Comparison of ENCODE assay signal across 12 mouse cellular contexts in genomic region chr3:90515789-90516188, GRCm38 (mm10). TPM values are rescaled to one million over a fixed set of nuclear protein-coding genes. Genes with fewer than 3 reads are reported as not detected.
DNase-seq lines count a peak whose midpoint lies in the region; ATAC-seq and TF ChIP-seq lines count a peak whose summit lies in the region.
"Had no signal": no experiment of that assay in that cellular context is flagged by ENCODE, and none has a peak within 500 bp of the region (broad histone marks: within the 10 kb centered on the region; RNA-seq: fewer than 3 reads in every experiment).

No protein-coding gene starts in this region.

- H3K27ac ChIP-seq in embryonic facial prominence, embryonic 15.5 days (replicated peaks): no peak overlapping the region
- no peak overlapping the region for H3K27ac ChIP-seq in embryonic facial prominence, embryonic 10.5 days (replicated peaks)
- H3K27ac ChIP-seq in kidney, embryonic 15.5 days: no peak overlapping the region
- H3K27ac ChIP-seq in midbrain, embryonic 13.5 days: no peak overlapping the region
- no peak overlapping the region for H3K27ac ChIP-seq in midbrain, embryonic 10.5 days (replicated peaks)
- no peak overlapping the region for H3K27ac ChIP-seq in stomach, postnatal 0 days (replicated peaks)
- H3K27ac ChIP-seq in forebrain, embryonic 10.5 days: no peak overlapping the region
- H3K27ac ChIP-seq: hindbrain, embryonic 15.5 days; neural tube, embryonic 15.5 days had no signal

- no peaks in the 10 kb centered on the region for H3K9me3 ChIP-seq in embryonic facial prominence, embryonic 15.5 days (replicated peaks)
- no peaks in the 10 kb centered on the region for H3K9me3 ChIP-seq in embryonic facial prominence, embryonic 10.5 days
- no peaks in the 10 kb centered on the region for H3K9me3 ChIP-seq in kidney, embryonic 15.5 days (replicated peaks)
- H3K9me3 ChIP-seq in midbrain, embryonic 13.5 days: no peaks in the 10 kb centered on the region
- H3K9me3 ChIP-seq in midbrain, embryonic 10.5 days (replicated peaks): no peaks in the 10 kb centered on the region
- H3K9me3 ChIP-seq in stomach, postnatal 0 days (ENCODE audit: control insufficient read depth, low read length): no peaks in the 10 kb centered on the region
- H3K9me3 ChIP-seq in forebrain, embryonic 10.5 days: no peaks in the 10 kb centered on the region
- H3K9me3 ChIP-seq: hindbrain, embryonic 15.5 days; neural tube, embryonic 15.5 days had no signal

- no peaks in the 10 kb centered on the region for H3K27me3 ChIP-seq in embryonic facial prominence, embryonic 15.5 days
- peaks cover 51% of the 10 kb centered on the region for H3K27me3 ChIP-seq in embryonic facial prominence, embryonic 10.5 days (replicated peaks; ENCODE audit: low read depth, poor library complexity, severe bottlenecking)
- H3K27me3 ChIP-seq in kidney, embryonic 15.5 days: no peaks in the 10 kb centered on the region
- peaks cover 58% of the 10 kb centered on the region for H3K27me3 ChIP-seq in midbrain, embryonic 13.5 days
- H3K27me3 ChIP-seq in midbrain, embryonic 10.5 days (ENCODE audit: low read depth, poor library complexity, severe bottlenecking): peaks cover 54% of the 10 kb centered on the region
- H3K27me3 ChIP-seq in stomach, postnatal 0 days (ENCODE audit: control insufficient read depth, insufficient read depth, low read length): no peaks in the 10 kb centered on the region
- peaks cover 50% of the 10 kb centered on the region for H3K27me3 ChIP-seq in forebrain, embryonic 10.5 days (ENCODE audit: poor library complexity, severe bottlenecking)

- TF ChIP-seq CTCF in stomach, postnatal 0 days (IDR thresholded peaks at IDR 0.05; ENCODE audit: low read depth): no peak

- no peak overlapping the region for H3K9ac ChIP-seq in embryonic facial prominence, embryonic 15.5 days
- no peak overlapping the region for H3K9ac ChIP-seq in kidney, embryonic 15.5 days
- H3K9ac ChIP-seq in midbrain, embryonic 13.5 days (replicated peaks): no peak overlapping the region
- H3K9ac ChIP-seq in stomach, postnatal 0 days (ENCODE audit: low read length): no peak overlapping the region
- H3K9ac ChIP-seq: forebrain, postnatal 0 days; neural tube, embryonic 15.5 days had no signal

- H3K36me3 ChIP-seq in embryonic facial prominence, embryonic 15.5 days: no peaks in the 10 kb centered on the region
- H3K36me3 ChIP-seq in embryonic facial prominence, embryonic 10.5 days (replicated peaks): no peaks in the 10 kb centered on the region
- peaks cover 5% of the 10 kb centered on the region for H3K36me3 ChIP-seq in kidney, embryonic 15.5 days
- no peaks in the 10 kb centered on the region for H3K36me3 ChIP-seq in midbrain, embryonic 13.5 days
- no peaks in the 10 kb centered on the region for H3K36me3 ChIP-seq in midbrain, embryonic 10.5 days
- no peaks in the 10 kb centered on the region; the same call in 1 of the 2 replicates for H3K36me3 ChIP-seq in stomach, postnatal 0 days (ENCODE audit: control insufficient read depth, insufficient read depth, low read length)
- H3K36me3 ChIP-seq in forebrain, embryonic 10.5 days (replicated peaks): no peaks in the 10 kb centered on the region
- H3K36me3 ChIP-seq: hindbrain, embryonic 15.5 days; neural tube, embryonic 15.5 days had no signal

- no peak for TF ChIP-seq EP300 in stomach, postnatal 0 days (optimal IDR thresholded peaks at IDR 0.05)

- H3K4me3 ChIP-seq in embryonic facial prominence, embryonic 15.5 days (replicated peaks): no peak overlapping the region
- no peak overlapping the region for H3K4me3 ChIP-seq in embryonic facial prominence, embryonic 10.5 days
- H3K4me3 ChIP-seq in kidney, embryonic 15.5 days (replicated peaks): no peak overlapping the region
- H3K4me3 ChIP-seq in midbrain, embryonic 13.5 days (replicated peaks): no peak overlapping the region
- H3K4me3 ChIP-seq in midbrain, embryonic 10.5 days: no peak overlapping the region
- H3K4me3 ChIP-seq in stomach, postnatal 0 days (ENCODE audit: low read depth, low read length): no peak overlapping the region; the same call in 1 of the 2 replicates
- H3K4me3 ChIP-seq in forebrain, embryonic 10.5 days: no peak overlapping the region

- DNase-seq in embryonic facial prominence, embryonic 10.5 days (ENCODE audit: low spot score): no peak
- DNase-seq in kidney, adult 11 months: no peak
- no peak for DNase-seq in midbrain, embryonic 10.5 days (ENCODE audit: low spot score)
- no peak for DNase-seq in stomach, postnatal 0 days (ENCODE audit: low spot score)
- DNase-seq in forebrain, embryonic 10.5 days (ENCODE audit: extremely low spot score, low spot score): no peak
- DNase-seq: forebrain, postnatal 0 days; thymus, postnatal 25 days had no signal

- 92% methylated on average over 4 of the region's 4 CpGs for WGBS in embryonic facial prominence, embryonic 15.5 days
- 87% methylated on average over 4 of the region's 4 CpGs for WGBS in embryonic facial prominence, embryonic 10.5 days
- 92% methylated on average over 4 of the region's 4 CpGs for WGBS in kidney, embryonic 15.5 days
- 91% methylated on average over 4 of the region's 4 CpGs for WGBS in midbrain, embryonic 13.5 days
- 87% methylated on average over 4 of the region's 4 CpGs for WGBS in midbrain, embryonic 10.5 days
- 96% methylated on average over 4 of the region's 4 CpGs for WGBS in stomach, postnatal 0 days
- 92% methylated on average over 4 of the region's 4 CpGs for WGBS in forebrain, embryonic 10.5 days

- no peak for ATAC-seq in embryonic facial prominence, embryonic 15.5 days (ENCODE audit: insufficient number of reproducible peaks, low FRiP score, low TSS enrichment, low read depth)
- no peak for ATAC-seq in kidney, embryonic 15.5 days (replicated peaks; ENCODE audit: low FRiP score)
- no peak for ATAC-seq in midbrain, embryonic 13.5 days
- ATAC-seq in stomach, postnatal 0 days (ENCODE audit: low FRiP score, low TSS enrichment): no peak
- ATAC-seq: forebrain, postnatal 0 days had no signal

- H3K4me1 ChIP-seq in embryonic facial prominence, embryonic 15.5 days: peaks cover 24% of the 10 kb centered on the region
- H3K4me1 ChIP-seq in embryonic facial prominence, embryonic 10.5 days: peaks cover 23% of the 10 kb centered on the region
- H3K4me1 ChIP-seq in kidney, embryonic 15.5 days: peaks cover 24% of the 10 kb centered on the region
- peaks cover 16% of the 10 kb centered on the region for H3K4me1 ChIP-seq in midbrain, embryonic 13.5 days (replicated peaks)
- peaks cover 23% of the 10 kb centered on the region for H3K4me1 ChIP-seq in midbrain, embryonic 10.5 days
- no peaks in the 10 kb centered on the region; the same call in 1 of the 2 replicates for H3K4me1 ChIP-seq in stomach, postnatal 0 days (replicated peaks; ENCODE audit: control insufficient read depth, insufficient read depth)
- peaks cover 23% of the 10 kb centered on the region for H3K4me1 ChIP-seq in forebrain, embryonic 10.5 days

- H3K4me2 ChIP-seq in embryonic facial prominence, embryonic 15.5 days (replicated peaks): peak overlapping the region; percentile 88; the same call in 1 of the 2 replicates
- peak overlapping the region; percentile 80; the same call in 1 of the 2 replicates for H3K4me2 ChIP-seq in kidney, embryonic 15.5 days
- H3K4me2 ChIP-seq in midbrain, embryonic 13.5 days (replicated peaks): 0 out of 2 replicates have a peak overlapping the region, but pooled peaks have one; percentile 60
- peak overlapping the region; percentile 88; the same call in 1 of the 2 replicates for H3K4me2 ChIP-seq in stomach, postnatal 0 days (replicated peaks; ENCODE audit: low read depth)

RNA-seq across cellular contexts. Expression of gene S100a13, which starts 1.6 kb away (rescaled TPM):
- 45.9 and 51.8 TPM in 2 replicates for polyA plus RNA-seq in embryonic facial prominence, embryonic 15.5 days (2015; fragmentation: Nextera tagmentation; extraction: Ambion mirVana)
- 8.3 and 8.5 TPM in 2 replicates for polyA plus RNA-seq in embryonic facial prominence, embryonic 10.5 days (2016; fragmentation: Nextera tagmentation; extraction: Ambion mirVana)
- polyA plus RNA-seq in kidney, embryonic 15.5 days (2015; fragmentation: Nextera tagmentation; extraction: Ambion mirVana): 39.8 and 40.5 TPM in 2 replicates
- polyA plus RNA-seq in midbrain, embryonic 13.5 days (2015; fragmentation: Nextera tagmentation; extraction: Ambion mirVana): 7.7 and 9.9 TPM in 2 replicates
- 9.3 and 9.5 TPM in 2 replicates for polyA plus RNA-seq in midbrain, embryonic 10.5 days (2016; fragmentation: Nextera tagmentation; extraction: Ambion mirVana)
- 66.7 and 73.6 TPM in 2 replicates for polyA plus RNA-seq in stomach, postnatal 0 days (2015; fragmentation: Nextera tagmentation; extraction: Ambion mirVana)
- polyA plus RNA-seq in forebrain, embryonic 10.5 days (2016; fragmentation: Nextera tagmentation; extraction: Ambion mirVana): 7.8 and 8.2 TPM in 2 replicates

RNA-seq across cellular contexts. Expression of gene S100a1, which starts 1.6 kb away (rescaled TPM):
- 52.3 and 63.7 TPM in 2 replicates for polyA plus RNA-seq in embryonic facial prominence, embryonic 15.5 days (2015; fragmentation: Nextera tagmentation; extraction: Ambion mirVana)
- polyA plus RNA-seq in embryonic facial prominence, embryonic 10.5 days (2016; fragmentation: Nextera tagmentation; extraction: Ambion mirVana): 5.7 and 6.4 TPM in 2 replicates
- polyA plus RNA-seq in kidney, embryonic 15.5 days (2015; fragmentation: Nextera tagmentation; extraction: Ambion mirVana): 79.4 and 87.1 TPM in 2 replicates
- 4.7 and 6.9 TPM in 2 replicates for polyA plus RNA-seq in midbrain, embryonic 13.5 days (2015; fragmentation: Nextera tagmentation; extraction: Ambion mirVana)
- polyA plus RNA-seq in midbrain, embryonic 10.5 days (2016; fragmentation: Nextera tagmentation; extraction: Ambion mirVana): 5.4 and 7.2 TPM in 2 replicates
- polyA plus RNA-seq in stomach, postnatal 0 days (2015; fragmentation: Nextera tagmentation; extraction: Ambion mirVana): 386 TPM in 2 replicates
- 4.4 and 7.9 TPM in 2 replicates for polyA plus RNA-seq in forebrain, embryonic 10.5 days (2016; fragmentation: Nextera tagmentation; extraction: Ambion mirVana)

RNA-seq across cellular contexts. Expression of gene Chtop, which starts 6.5 kb away (rescaled TPM):
- polyA plus RNA-seq in embryonic facial prominence, embryonic 15.5 days (2015; fragmentation: Nextera tagmentation; extraction: Ambion mirVana): 155 and 159 TPM in 2 replicates
- 181 and 188 TPM in 2 replicates for polyA plus RNA-seq in embryonic facial prominence, embryonic 10.5 days (2016; fragmentation: Nextera tagmentation; extraction: Ambion mirVana)
- 149 and 152 TPM in 2 replicates for polyA plus RNA-seq in kidney, embryonic 15.5 days (2015; fragmentation: Nextera tagmentation; extraction: Ambion mirVana)
- 205 and 212 TPM in 2 replicates for polyA plus RNA-seq in midbrain, embryonic 13.5 days (2015; fragmentation: Nextera tagmentation; extraction: Ambion mirVana)
- polyA plus RNA-seq in midbrain, embryonic 10.5 days (2016; fragmentation: Nextera tagmentation; extraction: Ambion mirVana): 193 and 205 TPM in 2 replicates
- 72.2 and 74.2 TPM in 2 replicates for polyA plus RNA-seq in stomach, postnatal 0 days (2015; fragmentation: Nextera tagmentation; extraction: Ambion mirVana)
- 176 and 192 TPM in 2 replicates for polyA plus RNA-seq in forebrain, embryonic 10.5 days (2016; fragmentation: Nextera tagmentation; extraction: Ambion mirVana)

RNA-seq across cellular contexts. Expression of gene S100a14, which starts 10.9 kb away (rescaled TPM):
- 134 and 141 TPM in 2 replicates for polyA plus RNA-seq in embryonic facial prominence, embryonic 15.5 days (2015; fragmentation: Nextera tagmentation; extraction: Ambion mirVana)
- not detected in 2 replicates for polyA plus RNA-seq in embryonic facial prominence, embryonic 10.5 days (2016; fragmentation: Nextera tagmentation; extraction: Ambion mirVana)
- polyA plus RNA-seq in kidney, embryonic 15.5 days (2015; fragmentation: Nextera tagmentation; extraction: Ambion mirVana): 3.8 and 6.6 TPM in 2 replicates
- not detected in 2 replicates for polyA plus RNA-seq in midbrain, embryonic 13.5 days (2015; fragmentation: Nextera tagmentation; extraction: Ambion mirVana)
- polyA plus RNA-seq in midbrain, embryonic 10.5 days (2016; fragmentation: Nextera tagmentation; extraction: Ambion mirVana): not detected in 2 replicates
- 271 and 299 TPM in 2 replicates for polyA plus RNA-seq in stomach, postnatal 0 days (2015; fragmentation: Nextera tagmentation; extraction: Ambion mirVana)
- polyA plus RNA-seq in forebrain, embryonic 10.5 days (2016; fragmentation: Nextera tagmentation; extraction: Ambion mirVana): not detected in 2 replicates
- polyA plus RNA-seq: forebrain, postnatal 0 days had no signal

RNA-seq across cellular contexts. Expression of gene S100a16, which starts 21.3 kb away (rescaled TPM):
- polyA plus RNA-seq in embryonic facial prominence, embryonic 15.5 days (2015; fragmentation: Nextera tagmentation; extraction: Ambion mirVana): 321 and 322 TPM in 2 replicates
- polyA plus RNA-seq in embryonic facial prominence, embryonic 10.5 days (2016; fragmentation: Nextera tagmentation; extraction: Ambion mirVana): 32.9 and 34.7 TPM in 2 replicates
- polyA plus RNA-seq in kidney, embryonic 15.5 days (2015; fragmentation: Nextera tagmentation; extraction: Ambion mirVana): 190 and 192 TPM in 2 replicates
- 33.7 and 39.5 TPM in 2 replicates for polyA plus RNA-seq in midbrain, embryonic 13.5 days (2015; fragmentation: Nextera tagmentation; extraction: Ambion mirVana)
- polyA plus RNA-seq in midbrain, embryonic 10.5 days (2016; fragmentation: Nextera tagmentation; extraction: Ambion mirVana): 30.8 and 35.3 TPM in 2 replicates
- polyA plus RNA-seq in stomach, postnatal 0 days (2015; fragmentation: Nextera tagmentation; extraction: Ambion mirVana): 559 and 590 TPM in 2 replicates
- polyA plus RNA-seq in forebrain, embryonic 10.5 days (2016; fragmentation: Nextera tagmentation; extraction: Ambion mirVana): 25.8 and 26.5 TPM in 2 replicates
